Mouse (Mus musculus) midbrain, embryonic 11.5 days (tissue): ENCODE results near the gene Parp3. TPM values are rescaled to one million over a fixed set of nuclear protein-coding genes. Genes with fewer than 3 reads are reported as not detected.

ENCODE experiments used
- ATAC-seq: fragments of 200-750 bp; cut with Nextera tagmentation; 2 replicates; pipeline ENCODE4 v1.8.0; 2017; ENCODE audit warnings: moderate TSS enrichment, moderate library complexity; ENCODE audit not compliant: low FRiP score
- DNase-seq: peaks from one replicate; pipeline ENCODE4 v3.0.0; 2015; ENCODE audit warnings: low spot score; ENCODE audit errors: missing footprints
- H3K27ac ChIP-seq: fragments of 300-500 bp; sonication (generic); 2 replicates; pipeline ENCODE4 v1.5.1; 2014; ENCODE audit warnings: low read depth, low read length
- H3K27me3 ChIP-seq: fragments of 300-500 bp; sonication (generic); 2 replicates; pipeline ENCODE4 v1.6.1; 2014; ENCODE audit warnings: mild to moderate bottlenecking, low read length, moderate library complexity, mixed read lengths; ENCODE audit not compliant: control insufficient read depth, insufficient read depth
- H3K36me3 ChIP-seq: fragments of 300-500 bp; sonication (generic); 2 replicates; pipeline ENCODE4 v1.6.1; 2014; ENCODE audit warnings: mild to moderate bottlenecking, low read length, moderate library complexity, mixed read lengths; ENCODE audit not compliant: control insufficient read depth, insufficient read depth
- H3K4me1 ChIP-seq: fragments of 300-500 bp; sonication (generic); 2 replicates; pipeline ENCODE4 v1.6.1; 2014; ENCODE audit warnings: low read length; ENCODE audit not compliant: control insufficient read depth, insufficient read depth
- H3K4me2 ChIP-seq: fragments of 300-500 bp; sonication (generic); 2 replicates; pipeline ENCODE4 v1.6.1; 2014; ENCODE audit warnings: mild to moderate bottlenecking, moderate library complexity
- H3K4me3 ChIP-seq: fragments of 300-500 bp; sonication (generic); 2 replicates; pipeline ENCODE4 v1.5.1; 2014; ENCODE audit warnings: low read depth, low read length
- H3K9ac ChIP-seq: fragments of 300-500 bp; sonication (generic); 2 replicates; pipeline ENCODE4 v1.6.1; 2014; ENCODE audit warnings: low read length
- H3K9me3 ChIP-seq: fragments of 300-500 bp; sonication (generic); 2 replicates; pipeline ENCODE4 v1.6.1; 2016; ENCODE audit warnings: low read length; ENCODE audit not compliant: control insufficient read depth
- WGBS: fragments of 180-500 bp; shearing (Covaris S2); extraction: QIAGEN DNeasy Blood & Tissue Kit; methylation state at CpG from one replicate; pipeline ENCODE4 v1.1.7; 2014; 5-methylcytosine and 5-hydroxymethylcytosine counted together
- polyA plus RNA-seq: library from polyadenylated mRNA; unstranded; fragments of >200 nt; fragmentation: Nextera tagmentation; extraction: Ambion mirVana; gene quantifications from 2 replicates; pipeline ENCODE4 v1.2.1, GENCODE M21; 2014

Parp3 gene
- polyA plus RNA-seq, 1 experiment from 2014 or later: 1.2 TPM

GRCm38 (mm10) chr9:106430015-106430264, 46.8 kb downstream of the Parp3 start:
- peaks cover 14% of the 10 kb centered on the region for H3K36me3 ChIP-seq
- peak overlapping the region; percentile 55 for H3K4me2 ChIP-seq
- H3K4me3 ChIP-seq: peak overlapping the region; percentile 88
- DNase-seq (no peak), ATAC-seq (no peak)
- 2% methylated on average over 4 of the region's 4 CpGs for WGBS
- H3K4me1 ChIP-seq: peaks cover 8% of the 10 kb centered on the region
- no peaks in the 10 kb centered on the region for H3K9me3 ChIP-seq
- H3K27ac ChIP-seq: peak overlapping the region; percentile 92; the same call in 1 of the 2 replicates
- peak overlapping the region; percentile 98 for H3K9ac ChIP-seq
- H3K27me3 ChIP-seq: no peaks in the 10 kb centered on the region

DNA sequence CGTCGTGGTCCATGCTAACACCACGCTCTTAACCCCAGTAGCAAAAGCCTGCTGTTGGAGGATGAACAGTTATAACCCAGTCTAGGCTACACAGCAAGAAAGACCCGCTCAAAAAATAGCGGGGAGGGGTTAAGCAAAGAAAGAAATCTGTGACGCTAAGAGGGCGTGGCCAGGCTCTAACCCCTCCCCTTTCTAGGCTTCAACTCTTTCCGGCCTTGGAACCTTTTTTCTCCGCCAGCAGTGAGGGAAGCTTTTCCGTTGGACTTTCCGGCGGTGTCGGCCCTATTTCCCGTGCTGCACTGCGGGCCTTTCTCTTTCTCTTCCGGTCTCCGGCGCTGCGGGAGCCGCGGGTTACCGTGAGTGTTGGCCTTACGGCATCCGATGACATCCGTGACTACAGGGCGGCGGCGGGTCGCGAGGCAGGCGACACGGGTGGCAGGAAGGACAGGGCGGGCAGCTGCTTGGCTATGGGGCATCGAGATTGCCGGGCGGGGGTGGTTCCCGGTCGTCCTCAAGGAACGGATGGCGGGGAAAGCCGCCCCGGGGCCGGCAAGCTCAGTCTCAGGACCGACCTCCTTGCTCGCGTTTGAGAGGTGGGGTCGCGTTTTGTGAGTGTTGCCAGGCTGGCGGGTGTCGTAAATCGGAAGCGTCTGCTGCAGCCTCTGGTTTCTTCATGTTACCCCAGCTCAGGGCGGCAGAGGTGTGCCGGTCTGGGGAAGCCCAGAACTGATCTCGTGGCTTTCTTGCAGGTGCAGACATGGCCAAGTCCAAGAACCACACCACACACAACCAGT, 47.3 kb downstream of the Parp3 start, which contains the start of gene Rpl29:
TSS of gene Rpl29 (plus strand) at position 234 of the 794 bp plus-strand sequence.
- Histone ChIP-seq H3K4me3 (peak within 1 kb of the TSS; percentile 88), H3K4me1 (peaks cover 8% of the 10 kb centered on the region), H3K27me3 (no peaks in the 10 kb centered on the region), H3K9ac (peak within 1 kb of the TSS; percentile 98), H3K27ac (peak within 1 kb of the TSS; percentile 92), H3K4me2 (peak within 1 kb of the TSS; percentile 55), H3K9me3 (no peaks in the 10 kb centered on the region), H3K36me3 (peaks cover 14% of the 10 kb centered on the region)
- ATAC-seq (peak; percentile 89), DNase-seq (peak; percentile 100)
- WGBS: under 1% methylated on average over 55 of the region's 55 CpGs

DNA sequence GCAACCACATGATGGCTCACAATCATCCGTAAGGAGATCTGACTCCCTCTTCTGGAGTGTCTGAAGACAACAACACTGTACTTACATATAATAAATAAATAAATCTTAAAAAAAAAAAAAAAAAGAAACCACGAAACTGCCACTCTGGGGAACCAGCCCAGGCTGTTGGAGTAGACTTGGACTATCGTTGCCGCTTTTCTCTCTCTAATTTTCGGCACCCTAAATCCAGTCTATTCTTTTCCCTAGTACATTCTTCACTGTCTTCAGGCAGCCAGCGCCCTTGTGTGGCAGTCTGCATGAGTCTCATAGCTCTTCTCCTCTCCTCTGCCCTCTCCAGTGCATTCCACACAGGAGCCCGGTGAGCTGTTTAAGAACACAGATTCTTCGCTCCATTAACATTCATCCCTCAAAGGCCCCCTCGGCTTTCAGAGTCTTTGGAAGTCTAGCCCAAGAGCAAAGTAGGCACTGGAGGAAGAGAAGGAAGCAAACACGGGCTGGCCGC, 48.0 kb downstream of the Parp3 start:
- DNase-seq (no peak), ATAC-seq (peak; percentile 67)
- peak overlapping the region; percentile 58 for H3K9ac ChIP-seq
- H3K27me3 ChIP-seq: no peaks in the 10 kb centered on the region
- peaks cover 8% of the 10 kb centered on the region for H3K4me1 ChIP-seq
- H3K4me2 ChIP-seq: peak overlapping the region; percentile 47
- peak overlapping the region; percentile 83 for H3K27ac ChIP-seq
- no peaks in the 10 kb centered on the region for H3K9me3 ChIP-seq
- H3K36me3 ChIP-seq: peaks cover 14% of the 10 kb centered on the region
- WGBS: 17% methylated on average over 11 of the region's 11 CpGs
- peak overlapping the region; percentile 88 for H3K4me3 ChIP-seq

DNA sequence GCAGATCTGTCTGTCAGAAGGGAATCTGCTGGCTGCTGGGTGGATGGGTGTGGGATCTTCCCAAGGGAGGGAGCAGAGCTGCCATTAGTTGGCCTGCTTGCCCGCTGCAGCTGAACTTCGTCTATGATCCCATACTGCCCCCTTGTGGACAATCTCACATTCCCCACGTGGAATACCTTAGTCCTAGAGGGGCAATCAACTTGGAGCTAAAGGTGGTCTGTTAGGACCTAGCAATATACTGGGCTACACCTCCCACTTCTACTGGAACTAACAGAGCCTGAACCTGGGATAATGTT, 54.9 kb downstream of the Parp3 start:
- H3K4me1 ChIP-seq: peaks cover 29% of the 10 kb centered on the region
- peak; percentile 76 for ATAC-seq
- DNase-seq: peak; percentile 98
- peak overlapping the region; percentile 30; the same call in 1 of the 2 replicates for H3K4me2 ChIP-seq
- no peaks in the 10 kb centered on the region for H3K36me3 ChIP-seq
- H3K9me3 ChIP-seq: no peaks in the 10 kb centered on the region
- 0% methylated on average over 3 of the region's 3 CpGs for WGBS
- H3K27ac ChIP-seq: no peak overlapping the region; the same call in 1 of the 2 replicates
- no peak overlapping the region for H3K4me3 ChIP-seq
- H3K27me3 ChIP-seq: no peaks in the 10 kb centered on the region
- H3K9ac ChIP-seq: no peak overlapping the region

GRCm38 (mm10) chr9:106421033-106421864, 55.5 kb downstream of the Parp3 start:
- Histone ChIP-seq H3K9me3 (no peaks in the 10 kb centered on the region), H3K9ac (peak overlapping the region; percentile 22; the same call in 1 of the 2 replicates), H3K36me3 (no peaks in the 10 kb centered on the region), H3K27me3 (no peaks in the 10 kb centered on the region), H3K4me3 (no peak overlapping the region), H3K4me2 (peak overlapping the region; percentile 32), H3K27ac (peak overlapping the region; percentile 59; the same call in 1 of the 2 replicates), H3K4me1 (peaks cover 29% of the 10 kb centered on the region)
- 4% methylated on average over 18 of the region's 18 CpGs for WGBS
- DNase-seq: peak; percentile 92
- ATAC-seq: peak; percentile 26

DNA sequence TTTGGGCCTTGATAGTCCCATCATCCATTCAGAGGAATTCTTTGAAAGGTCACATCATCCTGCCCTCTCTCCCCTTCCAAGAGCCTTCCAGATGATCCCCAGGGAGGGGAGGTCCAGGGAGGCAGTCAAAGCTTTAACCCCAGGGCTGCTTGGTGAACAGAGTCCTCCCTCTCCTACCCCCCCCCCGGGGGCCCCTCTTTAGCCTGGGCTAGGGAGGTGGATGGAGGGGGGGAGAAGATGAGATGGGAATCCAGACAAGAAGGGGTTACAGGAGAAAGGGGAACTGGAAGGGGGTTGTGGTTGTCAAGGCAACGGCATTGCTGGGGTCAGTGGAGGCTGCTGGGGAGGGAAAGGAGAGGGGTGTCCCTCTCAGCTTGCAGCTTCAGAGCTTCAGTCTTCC, 56.1 kb downstream of the Parp3 start:
- Histone ChIP-seq H3K36me3 (no peaks in the 10 kb centered on the region), H3K27ac (peak overlapping the region; percentile 59; the same call in 1 of the 2 replicates), H3K27me3 (no peaks in the 10 kb centered on the region), H3K9ac (peak overlapping the region; percentile 22; the same call in 1 of the 2 replicates), H3K4me2 (peak overlapping the region; percentile 32), H3K4me1 (peaks cover 29% of the 10 kb centered on the region), H3K9me3 (no peaks in the 10 kb centered on the region), H3K4me3 (no peak overlapping the region)
- DNase-seq (peak; percentile 93), ATAC-seq (peak; percentile 75)
- 0% methylated on average over 2 of the region's 2 CpGs for WGBS

Other genes with a start within 250 kb of the Parp3 start
- gene Alas1, start 228.3 kb downstream of the Parp3 start, polyA plus RNA-seq: 91.0 and 91.4 TPM in 2 replicates
- 29.4 and 30.9 TPM in 2 replicates for gene Poc1a, start 195.9 kb downstream of the Parp3 start, polyA plus RNA-seq
- gene Dusp7, start 108.3 kb downstream of the Parp3 start, polyA plus RNA-seq: 16.1 and 17.0 TPM in 2 replicates
- 867 and 874 TPM in 2 replicates for gene Rpl29, start 47.5 kb downstream of the Parp3 start, polyA plus RNA-seq
- 29.9 and 30.4 TPM in 2 replicates for gene Acy1, start 38.6 kb downstream of the Parp3 start, polyA plus RNA-seq
- 3.9 and 4.5 TPM in 2 replicates for gene Abhd14b, start 29.5 kb downstream of the Parp3 start, polyA plus RNA-seq
- 30.8 and 34.5 TPM in 2 replicates for gene Abhd14a, start 29.3 kb downstream of the Parp3 start, polyA plus RNA-seq
- gene Pcbp4, start 23.7 kb downstream of the Parp3 start, polyA plus RNA-seq: 219 and 256 TPM in 2 replicates
- gene Gpr62, start 11.0 kb downstream of the Parp3 start, polyA plus RNA-seq: 0.12 and 0.23 TPM in 2 replicates
- 38.2 and 44.4 TPM in 2 replicates for gene Rrp9, start 986 bp downstream of the Parp3 start, polyA plus RNA-seq
- gene Iqcf1, start 23.0 kb upstream of the Parp3 start, polyA plus RNA-seq: not detected in 2 replicates
- gene Iqcf5, start 37.6 kb upstream of the Parp3 start, polyA plus RNA-seq: not detected in 2 replicates
- not detected in 2 replicates for gene Iqcf3, start 84.7 kb upstream of the Parp3 start, polyA plus RNA-seq
- not detected in 2 replicates for gene Iqcf4, start 94.0 kb upstream of the Parp3 start, polyA plus RNA-seq
- gene Iqcf6, start 149.6 kb upstream of the Parp3 start, polyA plus RNA-seq: not detected in 2 replicates
- gene Grm2, start 179.1 kb upstream of the Parp3 start, polyA plus RNA-seq: 15.5 and 16.4 TPM in 2 replicates
- 24.6 and 27.1 TPM in 2 replicates for gene Tex264, start 209.0 kb upstream of the Parp3 start, polyA plus RNA-seq